Mouse (Mus musculus): Measurements from ENCODE around the gene Arhgap24. TPM values are rescaled to one million over a fixed set of nuclear protein-coding genes. Genes with fewer than 3 reads are reported as not detected.

The Arhgap24 gene
- polyA plus RNA-seq, 1 experiment from 2014 or later, result 4.1 TPM

DNA sequence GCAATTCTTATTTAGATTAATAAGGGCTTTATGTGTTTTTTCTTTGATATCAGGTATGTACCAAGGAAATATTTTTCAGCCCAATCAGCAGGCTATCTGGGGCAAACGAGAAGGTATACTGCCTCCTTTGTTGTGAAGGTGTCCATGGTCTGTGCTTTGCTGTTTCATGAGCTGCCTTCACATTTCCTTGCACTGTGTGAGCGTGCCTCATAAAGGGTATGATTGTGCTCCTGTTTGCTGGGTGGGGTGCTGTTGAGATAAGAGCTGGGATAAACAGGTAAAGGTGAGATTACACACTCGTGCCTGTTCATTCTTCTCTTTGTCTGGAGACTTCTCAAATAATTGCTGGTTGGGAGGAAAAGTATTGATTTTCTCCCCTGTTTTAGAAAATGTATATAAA is 320.3 kb downstream of the Arhgap24 start:
- H3K36me3 ChIP-seq (replicated peaks), result no peaks in the 10 kb centered on the region
- H3K27ac ChIP-seq, result no peak overlapping the region
- ATAC-seq (ENCODE audit: low FRiP score), result no peak
- no peak overlapping the region for H3K4me2 ChIP-seq
- H3K4me1 ChIP-seq, result no peaks in the 10 kb centered on the region
- no peak overlapping the region for H3K9ac ChIP-seq
- no peak overlapping the region for H3K4me3 ChIP-seq (replicated peaks)
- H3K9me3 ChIP-seq, result no peaks in the 10 kb centered on the region
- 79% methylated on average over 3 of the region's 3 CpGs for WGBS
- no peaks in the 10 kb centered on the region for H3K27me3 ChIP-seq

DNA sequence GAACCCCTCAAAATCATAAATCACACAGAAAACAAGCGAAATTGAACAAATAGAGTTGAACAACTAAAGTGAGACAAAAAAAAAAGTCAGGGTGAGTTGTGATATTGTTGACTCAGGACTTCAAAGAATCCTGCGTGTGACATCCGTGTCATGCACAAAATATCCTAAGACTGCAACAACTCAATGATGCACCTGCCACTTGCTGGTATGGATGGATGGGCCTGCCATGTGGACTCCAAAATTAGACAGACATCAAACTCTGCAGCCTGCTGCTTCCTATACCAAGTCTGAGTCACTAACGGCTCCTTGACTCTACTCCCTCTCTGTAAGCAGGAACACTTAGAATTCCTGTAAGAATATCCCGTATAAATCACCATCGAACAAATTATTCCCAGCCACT is 321.6 kb downstream of the Arhgap24 start:
- no peaks in the 10 kb centered on the region for H3K4me1 ChIP-seq
- H3K9ac ChIP-seq, result no peak overlapping the region
- H3K4me3 ChIP-seq (replicated peaks), result no peak overlapping the region
- no peak overlapping the region for H3K4me2 ChIP-seq
- H3K27ac ChIP-seq, result no peak overlapping the region
- WGBS, result 75% methylated on average over 6 of the region's 6 CpGs
- H3K36me3 ChIP-seq (replicated peaks), result no peaks in the 10 kb centered on the region
- ATAC-seq (ENCODE audit: low FRiP score), result no peak
- no peaks in the 10 kb centered on the region for H3K9me3 ChIP-seq
- no peaks in the 10 kb centered on the region for H3K27me3 ChIP-seq

- Histone ChIP-seq H3K9ac (no peak overlapping the region), H3K4me3 (replicated peaks) (no peak overlapping the region), H3K4me2 (no peak overlapping the region), H3K27me3 (no peaks in the 10 kb centered on the region), H3K9me3 (no peaks in the 10 kb centered on the region), H3K36me3 (replicated peaks) (no peaks in the 10 kb centered on the region), H3K27ac (no peak overlapping the region), H3K4me1 (peaks cover under 1% of the 10 kb centered on the region; the same call in 1 of the 2 replicates)
- no peak for ATAC-seq (ENCODE audit: low FRiP score)
- WGBS, result 54% methylated on average over 4 of the region's 4 CpGs
Observed at GRCm38 (mm10) chr5:102803675-102804074, 322.5 kb downstream of the Arhgap24 start.

DNA sequence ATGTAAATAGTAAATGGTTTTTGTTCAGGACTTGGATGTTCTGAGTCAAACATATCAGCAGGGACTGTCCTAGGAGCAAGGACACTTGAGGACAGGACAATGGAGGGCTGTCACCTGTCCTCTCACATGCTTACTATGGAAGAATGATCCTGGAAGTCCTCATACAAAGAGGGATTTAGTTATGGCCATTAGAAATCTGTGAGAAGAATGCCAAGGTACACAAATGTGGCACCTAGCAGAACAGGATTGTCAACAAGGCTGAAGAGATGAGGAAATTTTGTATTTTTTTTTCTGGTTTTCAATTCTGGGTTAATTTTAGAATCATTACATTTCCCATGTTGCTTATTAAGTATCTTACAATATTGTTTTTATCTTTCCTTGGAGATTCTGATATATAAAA is 326.3 kb downstream of the Arhgap24 start:
- H3K9me3 ChIP-seq, result no peaks in the 10 kb centered on the region
- no peaks in the 10 kb centered on the region for H3K27me3 ChIP-seq
- peaks cover 6% of the 10 kb centered on the region for H3K4me1 ChIP-seq
- no peak overlapping the region for H3K9ac ChIP-seq
- no peak overlapping the region for H3K4me2 ChIP-seq
- no peak overlapping the region for H3K27ac ChIP-seq
- H3K4me3 ChIP-seq (replicated peaks), result no peak overlapping the region
- no peaks in the 10 kb centered on the region for H3K36me3 ChIP-seq (replicated peaks)
- ATAC-seq (ENCODE audit: low FRiP score), result no peak

GRCm38 (mm10) chr5:102810366-102810957 is 329.3 kb downstream of the Arhgap24 start:
- H3K4me1 ChIP-seq, result peaks cover 6% of the 10 kb centered on the region
- H3K27ac ChIP-seq, result no peak overlapping the region
- no peak overlapping the region for H3K9ac ChIP-seq
- H3K4me3 ChIP-seq (replicated peaks), result no peak overlapping the region
- H3K9me3 ChIP-seq, result no peaks in the 10 kb centered on the region
- no peaks in the 10 kb centered on the region for H3K27me3 ChIP-seq
- no peaks in the 10 kb centered on the region for H3K36me3 ChIP-seq (replicated peaks)
- 64% methylated on average over 7 of the region's 7 CpGs for WGBS
- no peak overlapping the region for H3K4me2 ChIP-seq
- ATAC-seq (ENCODE audit: low FRiP score), result no peak

DNA sequence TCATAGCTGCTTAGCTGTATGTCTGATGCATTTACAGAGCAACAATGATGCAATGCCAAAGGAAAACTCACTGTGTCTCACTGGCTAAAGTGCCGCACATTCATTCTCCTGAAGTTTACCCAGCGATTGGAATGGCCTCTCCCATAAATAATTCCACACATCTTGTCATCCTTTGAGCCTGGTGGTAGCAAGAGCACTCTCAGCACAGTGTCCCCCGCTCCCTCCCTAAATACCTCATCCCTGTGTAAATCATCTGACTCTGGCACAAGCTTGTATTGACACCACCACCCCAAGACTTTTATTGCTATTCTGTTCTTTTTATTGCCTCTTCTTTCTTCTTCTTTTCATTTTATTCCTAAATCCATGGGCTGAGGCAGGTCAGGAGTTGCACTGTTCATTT is 332.1 kb downstream of the Arhgap24 start:
- Histone ChIP-seq H3K27ac (no peak overlapping the region), H3K36me3 (replicated peaks) (no peaks in the 10 kb centered on the region), H3K9me3 (no peaks in the 10 kb centered on the region), H3K4me3 (replicated peaks) (no peak overlapping the region), H3K4me2 (no peak overlapping the region), H3K27me3 (no peaks in the 10 kb centered on the region), H3K4me1 (peaks cover 6% of the 10 kb centered on the region), H3K9ac (no peak overlapping the region)
- WGBS, result 91% methylated on average over 3 of the region's 3 CpGs
- no peak for ATAC-seq (ENCODE audit: low FRiP score)

DNA sequence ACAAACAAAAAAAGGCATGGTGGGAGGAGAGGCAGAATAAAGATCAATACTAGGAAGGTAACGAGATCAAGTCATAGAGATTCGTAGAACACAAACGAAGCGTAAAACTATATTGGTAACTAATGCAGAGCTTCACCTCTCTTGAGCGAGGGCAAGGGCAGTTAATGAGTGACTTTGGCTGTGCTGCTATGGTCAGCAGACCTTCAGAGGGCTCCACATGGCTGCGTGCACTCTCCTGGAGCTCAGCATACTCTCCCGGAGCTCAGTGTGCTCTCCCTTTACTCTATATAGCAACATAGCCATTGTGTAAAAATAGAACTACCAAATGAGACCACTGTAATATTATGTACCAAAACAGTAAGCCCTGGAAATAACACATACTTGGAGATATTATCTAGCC is 336.4 kb downstream of the Arhgap24 start:
- H3K27ac ChIP-seq, result no peak overlapping the region
- no peaks in the 10 kb centered on the region for H3K4me1 ChIP-seq
- no peak overlapping the region for H3K4me2 ChIP-seq
- 77% methylated on average over 7 of the region's 7 CpGs for WGBS
- H3K9me3 ChIP-seq, result no peaks in the 10 kb centered on the region
- no peaks in the 10 kb centered on the region for H3K36me3 ChIP-seq (replicated peaks)
- no peak overlapping the region for H3K4me3 ChIP-seq (replicated peaks)
- H3K9ac ChIP-seq, result no peak overlapping the region
- no peak for ATAC-seq (ENCODE audit: low FRiP score)
- H3K27me3 ChIP-seq, result no peaks in the 10 kb centered on the region

GRCm38 (mm10) chr5:102825538-102825937 is 344.3 kb downstream of the Arhgap24 start:
- 0 out of 2 replicates have a peak, but pooled peaks cover 7% of the 10 kb centered on the region for H3K4me1 ChIP-seq
- no peak for ATAC-seq (ENCODE audit: low FRiP score)
- H3K9ac ChIP-seq, result no peak overlapping the region

GRCm38 (mm10) chr5:102839071-102839470 is 357.9 kb downstream of the Arhgap24 start:
- no peak overlapping the region for H3K4me2 ChIP-seq
- 0 out of 2 replicates have a peak overlapping the region, but pooled peaks have one; percentile 36 for H3K27ac ChIP-seq
- 68% methylated on average over 4 of the region's 4 CpGs for WGBS
- no peak overlapping the region for H3K4me3 ChIP-seq (replicated peaks)
- no peaks in the 10 kb centered on the region for H3K27me3 ChIP-seq
- no peak overlapping the region for H3K9ac ChIP-seq
- H3K9me3 ChIP-seq, result no peaks in the 10 kb centered on the region
- H3K36me3 ChIP-seq (replicated peaks), result no peaks in the 10 kb centered on the region
- H3K4me1 ChIP-seq, result peaks cover under 1% of the 10 kb centered on the region; the same call in 1 of the 2 replicates
- ATAC-seq (ENCODE audit: low FRiP score), result no peak

More at GRCm38 (mm10) chr5:102825538-102825937, 344.3 kb downstream of the Arhgap24 start:
- no peak overlapping the region for H3K4me2 ChIP-seq
- no peaks in the 10 kb centered on the region for H3K36me3 ChIP-seq (replicated peaks)
- no peak overlapping the region for H3K27ac ChIP-seq
- WGBS, result 78% methylated on average over 8 of the region's 8 CpGs
- no peaks in the 10 kb centered on the region for H3K27me3 ChIP-seq
- H3K9me3 ChIP-seq, result no peaks in the 10 kb centered on the region
- H3K4me3 ChIP-seq (replicated peaks), result no peak overlapping the region

GRCm38 (mm10) chr5:102843934-102844709 is 362.9 kb downstream of the Arhgap24 start:
- Histone ChIP-seq H3K9ac (no peak overlapping the region), H3K4me1 (peaks cover 29% of the 10 kb centered on the region), H3K36me3 (replicated peaks) (no peaks in the 10 kb centered on the region), H3K4me2 (no peak overlapping the region; the same call in 1 of the 2 replicates), H3K27me3 (0 out of 2 replicates have a peak, but pooled peaks cover 4% of the 10 kb centered on the region), H3K4me3 (replicated peaks) (no peak overlapping the region), H3K9me3 (no peaks in the 10 kb centered on the region), H3K27ac (no peak overlapping the region)
- ATAC-seq (ENCODE audit: low FRiP score), result no peak
- WGBS, result 29% methylated on average over 5 of the region's 5 CpGs

DNA sequence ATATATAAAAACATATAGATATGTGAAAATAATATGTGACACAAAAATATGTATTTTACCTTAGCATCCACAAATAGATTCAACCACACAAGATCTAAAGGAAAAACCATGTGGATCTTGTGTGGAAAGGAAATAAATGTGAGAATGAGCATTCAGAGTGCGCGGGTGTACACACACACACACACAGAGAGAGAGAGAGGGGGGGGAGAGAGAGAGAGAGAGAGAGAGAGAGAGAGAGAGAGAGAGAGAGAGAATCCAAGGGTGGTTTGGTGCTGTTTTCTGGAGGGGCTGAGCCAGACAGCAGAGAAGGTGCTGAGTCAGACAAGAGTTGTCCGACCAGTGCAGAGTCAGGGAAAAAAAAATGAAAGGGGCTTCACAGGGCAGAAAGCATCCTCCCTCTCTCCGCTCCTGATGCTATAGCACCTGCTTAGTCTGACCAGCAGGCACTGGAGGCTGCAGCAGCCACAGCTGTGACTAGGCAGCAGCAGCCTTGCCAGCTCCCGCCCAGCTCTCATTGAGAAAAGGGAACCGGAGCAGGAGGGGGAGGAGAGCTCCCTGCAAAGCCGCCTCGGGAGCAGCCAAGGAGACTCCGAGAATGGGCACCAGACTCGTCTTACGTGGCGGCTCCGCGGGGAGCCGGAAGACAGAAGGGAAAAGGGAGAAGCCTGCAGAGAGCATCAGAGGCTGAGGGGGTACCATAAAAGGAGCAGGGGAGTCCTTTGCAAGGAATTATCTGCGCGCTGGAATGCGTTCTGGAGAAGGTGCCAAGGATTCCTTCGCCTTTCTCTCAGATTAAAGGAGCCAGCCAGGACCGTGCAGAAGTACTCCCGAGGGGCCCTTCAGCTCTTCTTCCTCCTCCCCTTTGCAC is 363.8 kb downstream of the Arhgap24 start:
- peak overlapping the region; percentile 46 for H3K4me3 ChIP-seq (replicated peaks)
- peak overlapping the region; percentile 73 for H3K4me2 ChIP-seq
- WGBS, result 2% methylated on average over 21 of the region's 21 CpGs
- peak overlapping the region; percentile 68 for H3K9ac ChIP-seq
- peak; percentile 96 for ATAC-seq (ENCODE audit: low FRiP score)
- no peaks in the 10 kb centered on the region for H3K9me3 ChIP-seq
- no peaks in the 10 kb centered on the region for H3K36me3 ChIP-seq (replicated peaks)
- 0 out of 2 replicates have a peak, but pooled peaks cover 4% of the 10 kb centered on the region for H3K27me3 ChIP-seq
- H3K4me1 ChIP-seq, result peaks cover 29% of the 10 kb centered on the region
- peak overlapping the region; percentile 56 for H3K27ac ChIP-seq

GRCm38 (mm10) chr5:102845800-102846199 is 364.6 kb downstream of the Arhgap24 start:
- Histone ChIP-seq H3K36me3 (replicated peaks) (no peaks in the 10 kb centered on the region), H3K27ac (no peak overlapping the region), H3K9ac (no peak overlapping the region), H3K4me3 (replicated peaks) (peak overlapping the region; percentile 46), H3K4me2 (peak overlapping the region; percentile 73), H3K9me3 (no peaks in the 10 kb centered on the region), H3K4me1 (peaks cover 29% of the 10 kb centered on the region), H3K27me3 (0 out of 2 replicates have a peak, but pooled peaks cover 4% of the 10 kb centered on the region)
- no peak for ATAC-seq (ENCODE audit: low FRiP score)
- 14% methylated on average over 11 of the region's 11 CpGs for WGBS

Data from forebrain, embryonic 12.5 days (tissue).